Mouse (Mus musculus) bone marrow, adult 2 months (tissue): ENCODE measurements around the gene Rabggtb. TPM values are rescaled to one million over a fixed set of nuclear protein-coding genes. Genes with fewer than 3 reads are reported as not detected.

Source experiments
- H3K27ac ChIP-seq: fragments of 200-500 bp; 2 replicates; pipeline ENCODE4 v1.5.1; 2012; ENCODE audit warnings: low read depth, mild to moderate bottlenecking, control low read depth, inconsistent platforms, low read length; ENCODE audit not compliant: control insufficient read depth, poor library complexity, insufficient read depth
- H3K4me1 ChIP-seq: fragments of 200-500 bp; 2 replicates; pipeline ENCODE4 v1.6.1; 2011; ENCODE audit warnings: low read length; ENCODE audit not compliant: control insufficient read depth, insufficient read depth
- H3K4me3 ChIP-seq: fragments of 200-500 bp; replicated peaks from 2 replicates; pipeline ENCODE3; 2011; ENCODE audit warnings: mild to moderate bottlenecking, low read depth, low read length, control low read depth; ENCODE audit not compliant: control insufficient read depth
- CTCF ChIP-seq: fragments of 200-500 bp; IDR thresholded peaks from 2 replicates; pipeline ENCODE4 v1.5.1; 2011; ENCODE audit warnings: low read length, control low read depth; ENCODE audit not compliant: control insufficient read depth, insufficient read depth
- POLR2A ChIP-seq: fragments of 200-500 bp; IDR thresholded peaks from 2 replicates; pipeline ENCODE4 v1.6.1; 2011; ENCODE audit warnings: low read depth, mild to moderate bottlenecking, control low read depth, low read length, borderline replicate concordance; ENCODE audit not compliant: control insufficient read depth
- WGBS: fragments of 180-500 bp; shearing (Covaris S2); methylation state at CpG from one replicate; pipeline ENCODE4 v1.1.7; 2018; 5-methylcytosine and 5-hydroxymethylcytosine counted together
- polyA plus RNA-seq: library from polyadenylated mRNA; stranded (reverse); fragments of >200 nt; gene quantifications from 2 replicates; pipeline ENCODE4 v1.2.4, GENCODE M21; 2011; ENCODE audit warnings: low replicate concordance; ENCODE audit not compliant: missing spikeins, insufficient read depth, insufficient read length

Rabggtb gene
- polyA plus RNA-seq, 1 experiment = 75.6 TPM

GRCm38 (mm10) chr3:153858350-153859001, 54.3 kb downstream of the Rabggtb start:
- TF ChIP-seq CTCF = no peak
- no peak for TF ChIP-seq POLR2A
- Histone ChIP-seq H3K4me3 (no peak overlapping the region), H3K4me1 (peaks cover 3% of the 10 kb centered on the region; the same call in 1 of the 2 replicates), H3K27ac (no peak overlapping the region)
- 82% methylated on average over 10 of the region's 10 CpGs for WGBS

Other genes starting within 250 kb of the Rabggtb start
- 13.6 and 14.4 TPM in 2 replicates for gene St6galnac3, start 187.8 kb downstream of the Rabggtb start, polyA plus RNA-seq
- gene Asb17, start 68.8 kb downstream of the Rabggtb start, polyA plus RNA-seq = 2.1 TPM in 1 of 2 replicates, not detected in the other
- gene Msh4, start 6.9 kb downstream of the Rabggtb start, polyA plus RNA-seq = 0.99 TPM in 1 of 2 replicates, not detected in the other
- gene Acadm, start 31.6 kb upstream of the Rabggtb start, polyA plus RNA-seq = 34.9 and 65.8 TPM in 2 replicates
- gene Slc44a5, start 60.4 kb upstream of the Rabggtb start, polyA plus RNA-seq = not detected in 2 replicates